Mouse (Mus musculus) limb, embryonic 13.5 days (tissue): ENCODE measurements around the gene Rmnd5b. TPM values are rescaled to one million over a fixed set of nuclear protein-coding genes. Genes with fewer than 3 reads are reported as not detected.
"Not testable (repeated sequence)": the region's sequence is repeated elsewhere in the genome, so short reads cannot be mapped to it uniquely, and the experiment has no call there.

ENCODE experiments used
- ATAC-seq: fragments of 200-750 bp; cut with Nextera tagmentation; 2 replicates; pipeline ENCODE4 v1.8.0; 2017; ENCODE audit warnings: low read depth, moderate number of reproducible peaks, moderate TSS enrichment; ENCODE audit not compliant: low FRiP score
- H3K27ac ChIP-seq: fragments of 300-500 bp; sonication (generic); 2 replicates; pipeline ENCODE4 v1.5.1; 2015; ENCODE audit warnings: inconsistent platforms, mild to moderate bottlenecking, moderate library complexity
- H3K27me3 ChIP-seq: fragments of 300-500 bp; sonication (generic); 2 replicates; pipeline ENCODE4 v1.6.1; 2015; ENCODE audit warnings: mild to moderate bottlenecking, inconsistent platforms
- H3K36me3 ChIP-seq: fragments of 300-500 bp; sonication (generic); 2 replicates; pipeline ENCODE4 v1.6.1; 2015; ENCODE audit warnings: inconsistent platforms, mild to moderate bottlenecking, moderate library complexity
- H3K4me1 ChIP-seq: fragments of 300-500 bp; sonication (generic); 2 replicates; pipeline ENCODE4 v1.6.1; 2015; ENCODE audit warnings: inconsistent platforms
- H3K4me2 ChIP-seq: fragments of 300-500 bp; sonication (generic); replicated peaks from 2 replicates; pipeline ENCODE4 v1.6.1; 2015; ENCODE audit warnings: inconsistent platforms, mild to moderate bottlenecking, moderate library complexity
- H3K4me3 ChIP-seq: fragments of 300-500 bp; sonication (generic); 2 replicates; pipeline ENCODE4 v1.5.1; 2015; ENCODE audit warnings: moderate library complexity, mild to moderate bottlenecking, inconsistent platforms
- H3K9ac ChIP-seq: fragments of 300-500 bp; sonication (generic); 2 replicates; pipeline ENCODE4 v1.6.1; 2015; ENCODE audit warnings: mild to moderate bottlenecking, inconsistent platforms
- H3K9me3 ChIP-seq: fragments of 300-500 bp; sonication (generic); 2 replicates; pipeline ENCODE4 v1.6.1; 2016; ENCODE audit warnings: inconsistent platforms
- WGBS: fragments of 180-500 bp; shearing (Covaris S2); methylation state at CpG from one replicate; pipeline ENCODE4 v1.1.7; 2015; 5-methylcytosine and 5-hydroxymethylcytosine counted together
- polyA plus RNA-seq: library from polyadenylated mRNA; unstranded; fragments of >200 nt; fragmentation: Nextera tagmentation; extraction: Ambion mirVana; gene quantifications from 2 replicates; pipeline ENCODE4 v1.2.1, GENCODE M21; 2015

Rmnd5b gene
- 51.8 and 56.1 TPM in 2 replicates for polyA plus RNA-seq

GRCm38 (mm10) chr11:51635525-51636322 is at the start of gene Rmnd5b:
Rmnd5b (minus strand) TSS chr11:51635896.
- Histone ChIP-seq H3K27me3 (no peaks in the 10 kb centered on the region), H3K9ac (peak within 1 kb of the TSS; percentile 77), H3K9me3 (no peaks in the 10 kb centered on the region), H3K27ac (peak within 1 kb of the TSS; percentile 74), H3K36me3 (no peaks in the 10 kb centered on the region), H3K4me3 (peak within 1 kb of the TSS; percentile 75), H3K4me1 (peaks cover 36% of the 10 kb centered on the region), H3K4me2 (peak within 1 kb of the TSS; percentile 86)
- ATAC-seq = peak; percentile 79
- under 1% methylated on average over 61 of the region's 61 CpGs for WGBS

GRCm38 (mm10) chr11:51681976-51682374 is 46.3 kb upstream of the Rmnd5b start:
- H3K36me3 ChIP-seq = peaks cover 11% of the 10 kb centered on the region
- H3K4me2 ChIP-seq = peak overlapping the region; percentile 33
- H3K9me3 ChIP-seq = no peaks in the 10 kb centered on the region
- WGBS = 44% methylated on average over 8 of the region's 8 CpGs
- no peak overlapping the region for H3K27ac ChIP-seq
- H3K9ac ChIP-seq = peak overlapping the region; percentile 43; the same call in 1 of the 2 replicates
- no peak for ATAC-seq
- H3K4me3 ChIP-seq = no peak overlapping the region
- 0 out of 2 replicates have a peak, but pooled peaks cover 3% of the 10 kb centered on the region for H3K4me1 ChIP-seq
- no peaks in the 10 kb centered on the region for H3K27me3 ChIP-seq

- peaks cover 11% of the 10 kb centered on the region for H3K36me3 ChIP-seq
- ATAC-seq = 0 out of 2 replicates have a peak, but pooled peaks have one; percentile 40
- WGBS = 36% methylated on average over 13 of the region's 13 CpGs
- 0 out of 2 replicates have a peak, but pooled peaks cover 3% of the 10 kb centered on the region for H3K4me1 ChIP-seq
- no peaks in the 10 kb centered on the region for H3K9me3 ChIP-seq
- H3K4me3 ChIP-seq = no peak overlapping the region
- H3K4me2 ChIP-seq = peak overlapping the region; percentile 33
- H3K27me3 ChIP-seq = no peaks in the 10 kb centered on the region
- peak overlapping the region; percentile 43; the same call in 1 of the 2 replicates for H3K9ac ChIP-seq
- H3K27ac ChIP-seq = no peak overlapping the region
These were observed 45.8 kb upstream of the Rmnd5b start for GRCm38 (mm10) chr11:51681324-51681975.

- Histone ChIP-seq H3K36me3 (no peaks in the 10 kb centered on the region; the same call in 1 of the 2 replicates), H3K4me3 (no peak overlapping the region), H3K4me1 (0 out of 2 replicates have a peak, but pooled peaks cover 3% of the 10 kb centered on the region), H3K9me3 (no peaks in the 10 kb centered on the region), H3K27me3 (no peaks in the 10 kb centered on the region), H3K4me2 (no peak overlapping the region), H3K9ac (no peak overlapping the region), H3K27ac (no peak overlapping the region)
- WGBS = 70% methylated on average over 3 of the region's 3 CpGs
- ATAC-seq = no peak
These were observed 43.8 kb upstream of the Rmnd5b start for GRCm38 (mm10) chr11:51679466-51679865.

GRCm38 (mm10) chr11:51677737-51678418 is 42.2 kb upstream of the Rmnd5b start:
- 52% methylated on average over 6 of the region's 6 CpGs for WGBS
- H3K27me3 ChIP-seq = no peaks in the 10 kb centered on the region
- H3K4me1 ChIP-seq = 0 out of 2 replicates have a peak, but pooled peaks cover 9% of the 10 kb centered on the region
- no peak overlapping the region for H3K4me2 ChIP-seq
- no peak for ATAC-seq
- H3K9ac ChIP-seq = no peak overlapping the region
- no peaks in the 10 kb centered on the region for H3K9me3 ChIP-seq
- H3K36me3 ChIP-seq = no peaks in the 10 kb centered on the region
- H3K4me3 ChIP-seq = no peak overlapping the region
- H3K27ac ChIP-seq = no peak overlapping the region

GRCm38 (mm10) chr11:51675386-51675785 is 39.7 kb upstream of the Rmnd5b start:
- H3K27ac ChIP-seq = no peak overlapping the region
- H3K4me2 ChIP-seq = no peak overlapping the region
- H3K9ac ChIP-seq = no peak overlapping the region

GRCm38 (mm10) chr11:51673291-51673690 is 37.6 kb upstream of the Rmnd5b start:
- Histone ChIP-seq H3K4me1 (0 out of 2 replicates have a peak, but pooled peaks cover 6% of the 10 kb centered on the region), H3K9ac (no peak overlapping the region), H3K9me3 (no peaks in the 10 kb centered on the region), H3K27me3 (no peaks in the 10 kb centered on the region), H3K4me2 (no peak overlapping the region), H3K4me3 (no peak overlapping the region), H3K27ac (peak overlapping the region; percentile 48; the same call in 1 of the 2 replicates), H3K36me3 (no peaks in the 10 kb centered on the region)
- ATAC-seq = peak; percentile 77; the same call in 1 of the 2 replicates
- 60% methylated on average over 9 of the region's 9 CpGs for WGBS

More at GRCm38 (mm10) chr11:51675386-51675785, 39.7 kb upstream of the Rmnd5b start:
- H3K36me3 ChIP-seq = no peaks in the 10 kb centered on the region
- ATAC-seq = no peak
- H3K4me3 ChIP-seq = no peak overlapping the region
- no peaks in the 10 kb centered on the region for H3K9me3 ChIP-seq
- H3K4me1 ChIP-seq = 0 out of 2 replicates have a peak, but pooled peaks cover 6% of the 10 kb centered on the region
- no peaks in the 10 kb centered on the region for H3K27me3 ChIP-seq
- WGBS = 73% methylated on average over 5 of the region's 5 CpGs

GRCm38 (mm10) chr11:51671376-51671775 is 35.7 kb upstream of the Rmnd5b start:
- H3K4me2 ChIP-seq = no peak overlapping the region
- ATAC-seq = no peak
- no peak overlapping the region for H3K4me3 ChIP-seq
- no peaks in the 10 kb centered on the region for H3K27me3 ChIP-seq
- 74% methylated on average over 2 of the region's 2 CpGs for WGBS
- no peaks in the 10 kb centered on the region for H3K9me3 ChIP-seq
- no peak overlapping the region for H3K9ac ChIP-seq
- H3K36me3 ChIP-seq = no peaks in the 10 kb centered on the region
- H3K27ac ChIP-seq = no peak overlapping the region
- H3K4me1 ChIP-seq = 0 out of 2 replicates have a peak, but pooled peaks cover 6% of the 10 kb centered on the region

- WGBS = 89% methylated on average over 7 of the region's 7 CpGs
- H3K36me3 ChIP-seq = no peaks in the 10 kb centered on the region
- no peak for ATAC-seq
- H3K27ac ChIP-seq = no peak overlapping the region
- H3K9ac ChIP-seq = no peak overlapping the region
- H3K27me3 ChIP-seq = no peaks in the 10 kb centered on the region
- no peak overlapping the region for H3K4me3 ChIP-seq
- H3K9me3 ChIP-seq = no peaks in the 10 kb centered on the region
- H3K4me1 ChIP-seq = 0 out of 2 replicates have a peak, but pooled peaks cover 6% of the 10 kb centered on the region
- H3K4me2 ChIP-seq = no peak overlapping the region
These were observed 35.1 kb upstream of the Rmnd5b start for GRCm38 (mm10) chr11:51670846-51671245.

GRCm38 (mm10) chr11:51664747-51665146 is 29.1 kb upstream of the Rmnd5b start:
- H3K4me2 ChIP-seq, H3K9ac ChIP-seq, H3K27me3 ChIP-seq, H3K4me3 ChIP-seq, H3K36me3 ChIP-seq, ATAC-seq, H3K9me3 ChIP-seq, H3K27ac ChIP-seq, H3K4me1 ChIP-seq: not testable (repeated sequence)
- WGBS = 93% methylated on average over 7 of the region's 7 CpGs

GRCm38 (mm10) chr11:51662632-51663031 is 26.9 kb upstream of the Rmnd5b start:
- no peaks in the 10 kb centered on the region for H3K36me3 ChIP-seq
- ATAC-seq = no peak
- H3K27ac ChIP-seq = no peak overlapping the region
- no peak overlapping the region for H3K4me3 ChIP-seq
- H3K9ac ChIP-seq = no peak overlapping the region
- peaks cover 16% of the 10 kb centered on the region for H3K4me1 ChIP-seq
- no peak overlapping the region for H3K4me2 ChIP-seq
- no peaks in the 10 kb centered on the region for H3K27me3 ChIP-seq
- WGBS = 75% methylated on average over 7 of the region's 7 CpGs
- no peaks in the 10 kb centered on the region for H3K9me3 ChIP-seq
